Mouse (Mus musculus) kidney, postnatal 0 days (tissue): ENCODE results near the gene Rin2. TPM values are rescaled to one million over a fixed set of nuclear protein-coding genes. Genes with fewer than 3 reads are reported as not detected.
A peak's percentile ranks its signal among the peaks of the same experiment; 100 is the strongest.

ENCODE experiments used
- ATAC-seq: fragments of 200-750 bp; cut with Nextera tagmentation; replicated peaks from 2 replicates; pipeline ENCODE4 v1.8.0; 2017; ENCODE audit warnings: low read depth, moderate number of reproducible peaks, moderate TSS enrichment, moderate library complexity; ENCODE audit not compliant: low FRiP score
- DNase-seq: peaks from one replicate; pipeline ENCODE4 v3.0.0-alpha.2; 2016; ENCODE audit warnings: low spot score
- H3K27ac ChIP-seq: fragments of 300-500 bp; sonication (generic); 2 replicates; pipeline ENCODE4 v1.5.1; 2014; ENCODE audit warnings: mild to moderate bottlenecking
- H3K27me3 ChIP-seq: fragments of 300-500 bp; sonication (generic); 2 replicates; pipeline ENCODE4 v1.6.1; 2014; ENCODE audit warnings: low read length, mixed read lengths; ENCODE audit not compliant: insufficient read depth
- H3K36me3 ChIP-seq: fragments of 300-500 bp; sonication (generic); 2 replicates; pipeline ENCODE4 v1.6.1; 2014; ENCODE audit warnings: low read length, mixed read lengths; ENCODE audit not compliant: insufficient read depth
- H3K4me1 ChIP-seq: fragments of 300-500 bp; sonication (generic); replicated peaks from 2 replicates; pipeline ENCODE4 v1.6.1; 2014; ENCODE audit warnings: antibody characterized with exemption, low read length, mixed read lengths; ENCODE audit not compliant: insufficient read depth
- H3K4me2 ChIP-seq: fragments of 300-500 bp; sonication (generic); 2 replicates; pipeline ENCODE4 v1.6.1; 2014; ENCODE audit warnings: mild to moderate bottlenecking, low read length, moderate library complexity, mixed read lengths
- H3K4me3 ChIP-seq: fragments of 300-500 bp; sonication (generic); replicated peaks from 2 replicates; pipeline ENCODE4 v1.5.1; 2014; ENCODE audit warnings: low read depth, low read length
- H3K9ac ChIP-seq: fragments of 300-500 bp; sonication (generic); 2 replicates; pipeline ENCODE4 v1.6.1; 2014; ENCODE audit warnings: low read depth, low read length
- H3K9me3 ChIP-seq: fragments of 300-500 bp; sonication (generic); replicated peaks from 2 replicates; pipeline ENCODE4 v1.6.1; 2016; ENCODE audit warnings: low read length, inconsistent platforms, mixed read lengths
- CTCF ChIP-seq: IDR thresholded peaks from 2 replicates; pipeline ENCODE4 v1.5.1; 2016; ENCODE audit warnings: antibody characterized with exemption, low read depth, mild to moderate bottlenecking, moderate library complexity
- WGBS: fragments of 180-500 bp; shearing (Covaris S2); extraction: QIAGEN DNeasy Blood & Tissue Kit; methylation state at CpG from one replicate; pipeline ENCODE4 v1.1.7; 2014; 5-methylcytosine and 5-hydroxymethylcytosine counted together
- polyA plus RNA-seq: library from polyadenylated mRNA; unstranded; fragments of >200 nt; fragmentation: Nextera tagmentation; extraction: Ambion mirVana; gene quantifications from 2 replicates; pipeline ENCODE4 v1.2.1, GENCODE M21; 2015

The Rin2 gene
- polyA plus RNA-seq, 1 experiment from 2014 or later = 23.8 TPM

- H3K4me3 ChIP-seq = peak overlapping the region; percentile 81
- TF ChIP-seq CTCF = no peak
- H3K27ac ChIP-seq = peak overlapping the region; percentile 94
- DNase-seq = peak; percentile 39
- no peaks in the 10 kb centered on the region for H3K36me3 ChIP-seq
- peaks cover 16% of the 10 kb centered on the region for H3K4me1 ChIP-seq
- no peaks in the 10 kb centered on the region for H3K9me3 ChIP-seq
- 2% methylated on average over 23 of the region's 23 CpGs for WGBS
- no peaks in the 10 kb centered on the region for H3K27me3 ChIP-seq
- H3K9ac ChIP-seq = peak overlapping the region; percentile 74
- peak overlapping the region; percentile 93 for H3K4me2 ChIP-seq
- ATAC-seq = no peak; the same call in 1 of the 2 replicates
Measured at GRCm38 (mm10) chr2:145674496-145675141, 396 bp upstream of the Rin2 start.

- ATAC-seq (peak; percentile 57), DNase-seq (peak; percentile 74)
- H3K9ac ChIP-seq = peak overlapping the region; percentile 74
- H3K4me2 ChIP-seq = peak overlapping the region; percentile 93
- no peaks in the 10 kb centered on the region for H3K36me3 ChIP-seq
- no peaks in the 10 kb centered on the region for H3K27me3 ChIP-seq
- H3K27ac ChIP-seq = peak overlapping the region; percentile 94
- peak; percentile 36; the same call in 1 of the 2 replicates for TF ChIP-seq CTCF
- no peaks in the 10 kb centered on the region for H3K9me3 ChIP-seq
- peaks cover 16% of the 10 kb centered on the region for H3K4me1 ChIP-seq
- WGBS = 2% methylated on average over 27 of the region's 27 CpGs
- peak overlapping the region; percentile 81 for H3K4me3 ChIP-seq
Measured at GRCm38 (mm10) chr2:145675756-145676543, 935 bp downstream of the Rin2 start.

DNA sequence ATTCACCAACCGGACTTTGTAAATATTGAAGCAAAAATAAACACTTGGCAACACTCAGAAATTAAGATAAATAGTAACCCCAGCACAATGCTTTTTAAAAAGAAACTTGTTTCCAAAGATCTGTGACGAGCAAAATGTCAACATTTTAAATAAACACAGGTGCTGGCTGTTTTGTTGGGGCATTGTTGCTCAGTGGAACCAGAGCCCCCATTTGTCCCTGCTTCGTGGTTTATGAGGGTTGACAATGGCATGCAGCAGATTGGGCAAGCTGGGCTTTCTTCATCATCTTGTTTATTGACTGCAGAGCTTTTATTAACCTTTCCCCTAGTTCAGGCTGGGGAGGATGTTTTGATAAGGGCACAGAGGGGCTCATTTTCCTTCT, 1.5 kb downstream of the Rin2 start:
- peak overlapping the region; percentile 81 for H3K4me3 ChIP-seq
- DNase-seq = peak; percentile 74
- H3K9ac ChIP-seq = no peak overlapping the region
- TF ChIP-seq CTCF = no peak
- peak overlapping the region; percentile 93 for H3K4me2 ChIP-seq
- ATAC-seq = no peak
- H3K36me3 ChIP-seq = no peaks in the 10 kb centered on the region
- H3K27me3 ChIP-seq = no peaks in the 10 kb centered on the region
- WGBS = 16% methylated on average over 3 of the region's 3 CpGs
- H3K27ac ChIP-seq = peak overlapping the region; percentile 94
- peaks cover 16% of the 10 kb centered on the region for H3K4me1 ChIP-seq
- H3K9me3 ChIP-seq = no peaks in the 10 kb centered on the region

GRCm38 (mm10) chr2:145676936-145677335, 1.9 kb downstream of the Rin2 start:
- Histone ChIP-seq H3K4me3 (no peak overlapping the region), H3K27ac (peak overlapping the region; percentile 94), H3K27me3 (no peaks in the 10 kb centered on the region), H3K4me1 (peaks cover 16% of the 10 kb centered on the region), H3K9ac (no peak overlapping the region), H3K36me3 (no peaks in the 10 kb centered on the region), H3K9me3 (no peaks in the 10 kb centered on the region), H3K4me2 (peak overlapping the region; percentile 93)
- DNase-seq = no peak
- WGBS = 48% methylated on average over 2 of the region's 2 CpGs
- no peak for TF ChIP-seq CTCF
- ATAC-seq = no peak

GRCm38 (mm10) chr2:145680141-145680540, 5.1 kb downstream of the Rin2 start:
- Histone ChIP-seq H3K36me3 (no peaks in the 10 kb centered on the region), H3K27me3 (no peaks in the 10 kb centered on the region), H3K4me1 (peaks cover 23% of the 10 kb centered on the region), H3K4me2 (no peak overlapping the region), H3K9me3 (no peaks in the 10 kb centered on the region), H3K9ac (no peak overlapping the region), H3K27ac (peak overlapping the region; percentile 71; the same call in 1 of the 2 replicates), H3K4me3 (no peak overlapping the region)
- WGBS = 34% methylated on average over 2 of the region's 2 CpGs
- TF ChIP-seq CTCF = no peak
- ATAC-seq (no peak), DNase-seq (peak; percentile 67)

- WGBS = 48% methylated on average over 9 of the region's 9 CpGs
- TF ChIP-seq CTCF = no peak
- 0 out of 2 replicates have a peak overlapping the region, but pooled peaks have one; percentile 4 for H3K9ac ChIP-seq
- peaks cover 23% of the 10 kb centered on the region for H3K4me1 ChIP-seq
- DNase-seq (no peak), ATAC-seq (no peak)
- H3K36me3 ChIP-seq = no peaks in the 10 kb centered on the region
- H3K9me3 ChIP-seq = no peaks in the 10 kb centered on the region
- H3K4me3 ChIP-seq = no peak overlapping the region
- H3K27me3 ChIP-seq = no peaks in the 10 kb centered on the region
- peak overlapping the region; percentile 71 for H3K27ac ChIP-seq
- no peak overlapping the region for H3K4me2 ChIP-seq
Measured at GRCm38 (mm10) chr2:145680762-145681161, 5.7 kb downstream of the Rin2 start.
